Mouse (Mus musculus): ENCODE measurements around the gene Cavin2. TPM values are rescaled to one million over a fixed set of nuclear protein-coding genes. Genes with fewer than 3 reads are reported as not detected.
A peak's percentile ranks its signal among the peaks of the same experiment; 100 is the strongest.

Gene Cavin2
- polyA plus RNA-seq, 1 experiment from 2014 or later, result 5.7 TPM

DNA sequence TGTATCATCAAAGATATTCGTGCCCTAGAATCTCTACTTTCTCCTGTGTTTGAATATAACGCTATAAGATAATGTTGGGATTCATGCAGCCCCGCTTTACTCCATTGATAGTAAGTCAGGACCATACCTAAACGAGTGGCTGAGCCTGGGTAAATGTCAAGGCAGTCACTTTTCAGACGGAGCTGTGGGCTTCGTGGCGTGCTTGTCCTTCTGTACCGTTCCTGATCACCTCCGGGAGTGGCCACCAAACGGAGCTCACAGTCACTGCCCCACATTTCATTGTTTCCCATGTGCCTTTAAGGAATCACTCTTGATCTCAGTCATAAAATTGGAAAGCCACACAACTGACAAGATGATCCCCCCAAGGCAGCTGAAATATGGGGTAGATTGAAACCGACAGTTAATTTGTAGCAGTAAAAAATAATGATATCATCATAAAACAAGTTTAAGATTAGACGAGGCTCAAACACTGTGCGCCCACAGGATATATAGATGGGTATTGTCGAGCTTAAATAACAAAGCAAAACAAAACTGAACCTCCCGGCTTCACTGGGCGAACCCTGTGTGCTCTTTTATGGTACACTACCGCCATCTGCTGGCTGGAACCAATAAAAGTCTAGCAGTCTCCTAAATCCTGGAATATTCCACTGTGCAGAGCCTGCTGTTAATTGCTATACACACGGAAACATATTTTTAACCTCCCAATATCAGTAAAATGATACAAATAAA lies 44.8 kb downstream of the Cavin2 start:
- H3K4me1 ChIP-seq, result peaks cover 8% of the 10 kb centered on the region
- H3K27me3 ChIP-seq (replicated peaks; ENCODE audit: low read depth, poor library complexity, severe bottlenecking), result no peaks in the 10 kb centered on the region
- WGBS, result 28% methylated on average over 18 of the region's 18 CpGs
- peak overlapping the region; percentile 40 for H3K4me3 ChIP-seq
- no peaks in the 10 kb centered on the region for H3K9me3 ChIP-seq
- no peaks in the 10 kb centered on the region for H3K36me3 ChIP-seq (replicated peaks)
- H3K27ac ChIP-seq (replicated peaks), result peak overlapping the region; percentile 76
- peak; percentile 84 for DNase-seq (ENCODE audit: low spot score)

DNA sequence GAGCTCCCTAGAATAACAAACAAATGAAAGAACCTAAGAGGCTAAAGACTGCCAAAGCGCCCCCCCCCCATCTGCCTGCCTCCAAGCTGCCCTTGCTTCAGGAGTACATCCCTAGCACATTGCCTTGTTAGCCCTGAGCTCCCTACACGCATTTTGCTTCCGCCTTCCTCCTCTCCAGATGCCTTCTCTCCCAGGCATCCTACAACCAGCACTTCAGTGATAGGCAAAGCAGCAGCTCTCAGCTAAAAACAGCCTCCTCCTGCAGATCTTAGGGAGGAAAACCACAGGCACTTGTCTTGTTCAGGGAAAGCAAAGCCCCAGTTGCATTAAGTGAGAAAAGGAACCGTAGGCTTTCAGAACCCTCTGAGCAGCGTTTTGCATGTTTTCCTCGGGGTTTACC lies 45.4 kb downstream of the Cavin2 start:
- H3K27ac ChIP-seq (replicated peaks), result no peak overlapping the region
- H3K4me3 ChIP-seq, result no peak overlapping the region
- no peak for DNase-seq (ENCODE audit: low spot score)
- H3K4me1 ChIP-seq, result peaks cover 8% of the 10 kb centered on the region
- H3K36me3 ChIP-seq (replicated peaks), result no peaks in the 10 kb centered on the region
- H3K27me3 ChIP-seq (replicated peaks; ENCODE audit: low read depth, poor library complexity, severe bottlenecking), result no peaks in the 10 kb centered on the region
- 35% methylated on average over 6 of the region's 6 CpGs for WGBS
- H3K9me3 ChIP-seq, result no peaks in the 10 kb centered on the region

DNA sequence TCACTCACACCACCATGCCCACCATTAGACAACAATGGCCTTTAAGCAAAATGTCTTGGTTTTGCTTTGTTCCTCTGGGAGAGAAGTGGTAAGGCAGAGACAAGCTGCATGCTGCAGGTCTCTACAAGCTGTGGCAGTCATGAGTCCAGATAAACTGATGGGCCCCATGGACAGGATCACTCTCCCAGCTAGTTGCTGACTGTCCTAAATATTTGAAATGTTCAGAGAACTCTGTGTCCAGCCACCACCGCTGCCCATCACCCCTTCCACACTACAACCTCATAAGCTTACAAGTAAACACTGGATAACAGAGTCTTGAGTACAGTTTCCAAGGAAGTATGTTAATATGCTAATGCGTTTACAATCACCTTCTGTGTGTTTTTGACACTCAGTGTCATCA lies 46.2 kb downstream of the Cavin2 start:
- no peak for DNase-seq (ENCODE audit: low spot score)
- H3K9me3 ChIP-seq, result no peaks in the 10 kb centered on the region
- H3K27ac ChIP-seq (replicated peaks), result no peak overlapping the region
- H3K36me3 ChIP-seq (replicated peaks), result no peaks in the 10 kb centered on the region
- peaks cover 8% of the 10 kb centered on the region for H3K4me1 ChIP-seq
- H3K27me3 ChIP-seq (replicated peaks; ENCODE audit: low read depth, poor library complexity, severe bottlenecking), result no peaks in the 10 kb centered on the region
- H3K4me3 ChIP-seq, result no peak overlapping the region
- 96% methylated on average over 2 of the region's 2 CpGs for WGBS

DNA sequence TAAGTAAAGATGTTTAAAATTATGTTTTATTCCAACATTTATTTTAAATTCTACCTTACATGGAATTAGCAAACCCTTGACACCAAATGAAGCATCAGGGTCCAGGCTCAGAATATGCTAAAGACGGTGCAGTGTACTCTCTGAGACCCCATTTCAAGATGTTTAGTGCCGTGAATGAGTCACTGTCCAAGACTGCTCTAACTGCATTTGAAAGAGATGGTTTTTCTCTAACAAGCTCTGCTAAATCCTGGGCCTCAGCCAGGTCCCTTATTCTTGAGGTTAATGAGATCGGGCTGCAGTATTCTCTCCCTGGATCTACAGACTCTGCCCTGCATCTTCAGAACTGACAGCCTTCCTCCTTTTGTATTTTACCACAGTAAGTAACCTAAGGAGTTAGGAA lies 55.2 kb downstream of the Cavin2 start:
- H3K9me3 ChIP-seq, result no peaks in the 10 kb centered on the region
- H3K4me1 ChIP-seq, result no peaks in the 10 kb centered on the region
- no peak overlapping the region for H3K4me3 ChIP-seq
- H3K36me3 ChIP-seq (replicated peaks), result no peaks in the 10 kb centered on the region
- H3K27me3 ChIP-seq (replicated peaks; ENCODE audit: low read depth, poor library complexity, severe bottlenecking), result no peaks in the 10 kb centered on the region
- no peak overlapping the region for H3K27ac ChIP-seq (replicated peaks)
- DNase-seq (ENCODE audit: low spot score), result no peak
- 75% methylated on average over 3 of the region's 3 CpGs for WGBS

- no peaks in the 10 kb centered on the region for H3K36me3 ChIP-seq (replicated peaks)
- no peak overlapping the region for H3K27ac ChIP-seq (replicated peaks)
- whole genome bisulfite sequencing, result 90% methylated on average over 3 of the region's 3 CpGs
- no peaks in the 10 kb centered on the region for H3K9me3 ChIP-seq
- no peak overlapping the region for H3K4me3 ChIP-seq
- no peak for DNase-seq (ENCODE audit: low spot score)
- no peaks in the 10 kb centered on the region for H3K4me1 ChIP-seq
- no peaks in the 10 kb centered on the region for H3K27me3 ChIP-seq (replicated peaks; ENCODE audit: low read depth, poor library complexity, severe bottlenecking)
Measured at GRCm38 (mm10) chr1:51347596-51347995, 58.7 kb downstream of the Cavin2 start.

GRCm38 (mm10) chr1:51348631-51349030 lies 59.7 kb downstream of the Cavin2 start:
- H3K4me3 ChIP-seq, result no peak overlapping the region
- H3K36me3 ChIP-seq (replicated peaks), result no peaks in the 10 kb centered on the region
- H3K9me3 ChIP-seq, result no peaks in the 10 kb centered on the region
- WGBS, result 90% methylated on average over 7 of the region's 7 CpGs
- H3K27me3 ChIP-seq (replicated peaks; ENCODE audit: low read depth, poor library complexity, severe bottlenecking), result no peaks in the 10 kb centered on the region
- no peak for DNase-seq (ENCODE audit: low spot score)
- H3K4me1 ChIP-seq, result no peaks in the 10 kb centered on the region
- H3K27ac ChIP-seq (replicated peaks), result no peak overlapping the region

- no peak for DNase-seq (ENCODE audit: low spot score)
- no peaks in the 10 kb centered on the region for H3K4me1 ChIP-seq
- no peak overlapping the region for H3K4me3 ChIP-seq
- H3K36me3 ChIP-seq (replicated peaks), result no peaks in the 10 kb centered on the region
- no peak overlapping the region for H3K27ac ChIP-seq (replicated peaks)
- WGBS, result 65% methylated on average over 7 of the region's 7 CpGs
- H3K9me3 ChIP-seq, result no peaks in the 10 kb centered on the region
- no peaks in the 10 kb centered on the region for H3K27me3 ChIP-seq (replicated peaks; ENCODE audit: low read depth, poor library complexity, severe bottlenecking)
Measured at GRCm38 (mm10) chr1:51349291-51349967, 60.5 kb downstream of the Cavin2 start.

Other genes with a start within 250 kb of the Cavin2 start
- 8.3 and 9.5 TPM in 2 replicates for gene Nabp1, start 189.3 kb downstream of the Cavin2 start, polyA plus RNA-seq (2016; fragmentation: Nextera tagmentation; extraction: Ambion mirVana)

Measured in embryonic facial prominence, embryonic 10.5 days (tissue).